Mouse (Mus musculus) c-Kit-positive CD71-negative TER-119-negative erythroid progenitor cells, embryonic 14.5 days (primary cell): ENCODE measurements around the gene Gpr22.
A peak's percentile ranks its signal among the peaks of the same experiment; 100 is the strongest.

Source experiments
- DNase-seq: peaks from one replicate; pipeline ENCODE4 v3.0.0-alpha.2; 2013; ENCODE audit warnings: low read depth

Gene Gpr22

DNA sequence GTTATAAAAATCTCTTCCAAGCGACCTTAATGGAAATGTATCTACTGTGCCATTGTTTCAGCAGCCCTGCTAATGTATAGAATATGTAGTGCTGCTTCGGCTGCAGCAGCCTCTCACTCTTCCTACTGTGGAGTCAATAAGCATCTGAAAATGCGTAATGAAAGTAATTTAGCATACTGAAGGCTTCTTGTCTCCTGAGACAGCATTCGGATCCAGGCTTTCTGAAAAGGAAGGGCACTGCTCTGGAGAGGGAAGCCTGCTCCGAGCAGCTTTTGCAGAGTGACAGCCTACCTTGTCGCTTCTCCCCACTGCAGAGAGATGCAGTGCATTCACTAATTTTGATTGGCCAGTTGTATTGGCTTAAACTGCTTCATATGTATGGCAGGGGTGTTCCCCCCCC, at the start of gene Gpr22:
Gene Gpr22 (minus strand): TSS at position 348 of the 400 bp plus-strand sequence.
- DNase-seq: no peak

DNA sequence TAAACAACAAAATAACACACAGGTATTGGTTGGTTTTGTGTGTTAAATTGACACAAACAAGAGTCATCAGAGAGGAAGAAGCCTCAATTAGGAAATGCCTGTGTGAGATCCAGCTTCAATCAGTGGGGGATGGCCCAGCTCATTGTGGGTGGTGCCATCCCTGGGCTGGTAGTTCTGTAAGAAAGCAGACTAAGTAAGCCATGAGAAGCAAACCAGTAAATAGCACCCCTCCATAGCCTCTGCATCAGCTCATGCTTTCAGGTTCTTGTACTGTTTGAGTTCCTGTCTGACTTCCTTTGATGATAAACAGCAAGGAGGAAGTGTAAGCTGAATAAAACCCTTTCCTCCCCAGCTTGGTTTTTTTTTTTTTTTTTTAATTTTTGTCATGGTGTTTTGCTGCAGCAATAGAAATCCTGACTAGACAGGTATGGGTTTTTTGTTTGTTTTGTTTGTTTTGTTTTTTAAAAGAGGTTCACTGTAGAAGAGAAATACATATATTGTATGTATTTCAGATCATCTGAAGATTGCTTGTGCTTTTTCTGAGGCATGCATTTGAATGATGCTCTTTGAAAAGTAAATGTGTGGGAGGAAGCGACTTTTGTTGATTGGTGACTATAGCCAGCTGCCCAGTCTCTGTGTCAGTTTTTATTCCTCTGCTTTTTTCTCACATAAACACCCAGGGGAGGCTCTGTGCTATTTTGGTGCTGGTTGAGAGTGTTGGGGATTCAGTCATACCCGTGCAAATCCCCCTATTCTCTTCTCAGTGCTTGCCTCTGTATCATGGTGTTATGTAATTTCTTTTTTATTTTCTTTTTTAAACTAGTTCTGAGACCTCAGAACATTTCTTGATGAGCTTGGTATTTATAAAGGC, 42.4 kb upstream of the Gpr22 start:
- no peak for DNase-seq

DNA sequence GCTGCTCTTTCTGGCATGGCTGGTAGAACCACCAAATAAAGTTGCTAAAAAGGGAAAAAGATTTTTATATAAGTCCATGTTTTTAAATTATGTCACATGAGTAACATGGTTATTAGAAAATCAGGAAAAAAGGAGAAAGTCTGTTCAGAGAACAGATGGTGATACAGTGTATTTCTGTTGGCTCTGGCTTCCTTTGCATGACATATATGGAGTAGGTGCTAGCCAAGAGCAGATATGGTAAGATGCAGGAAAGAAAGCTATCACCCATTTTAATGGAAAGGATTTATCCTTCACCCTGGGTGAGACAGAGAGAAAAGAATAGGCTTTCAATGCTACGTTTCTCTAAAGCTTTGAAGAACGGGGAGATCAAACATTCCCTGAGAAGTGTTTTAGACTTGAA, 40.7 kb upstream of the Gpr22 start:
- DNase-seq: no peak

DNA sequence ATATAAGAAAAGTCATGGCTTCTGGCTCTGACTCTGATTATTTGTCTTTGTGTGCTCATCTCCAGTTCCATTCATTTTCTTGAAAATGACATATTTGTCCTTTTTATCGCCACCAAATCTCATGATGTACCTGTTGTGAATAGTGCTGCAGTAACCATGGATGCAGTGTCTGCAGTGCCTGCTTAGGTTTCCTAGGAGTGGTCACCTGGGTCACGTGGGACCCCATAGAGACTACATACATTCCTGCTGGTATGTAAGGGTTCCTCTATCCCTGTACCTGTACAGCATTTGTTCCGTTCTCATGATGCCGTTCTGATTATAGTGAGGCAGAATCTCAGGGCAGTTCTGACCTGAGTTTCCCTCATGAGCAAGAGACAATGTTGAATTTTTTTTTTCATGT, 36.1 kb upstream of the Gpr22 start:
- no peak for DNase-seq

DNA sequence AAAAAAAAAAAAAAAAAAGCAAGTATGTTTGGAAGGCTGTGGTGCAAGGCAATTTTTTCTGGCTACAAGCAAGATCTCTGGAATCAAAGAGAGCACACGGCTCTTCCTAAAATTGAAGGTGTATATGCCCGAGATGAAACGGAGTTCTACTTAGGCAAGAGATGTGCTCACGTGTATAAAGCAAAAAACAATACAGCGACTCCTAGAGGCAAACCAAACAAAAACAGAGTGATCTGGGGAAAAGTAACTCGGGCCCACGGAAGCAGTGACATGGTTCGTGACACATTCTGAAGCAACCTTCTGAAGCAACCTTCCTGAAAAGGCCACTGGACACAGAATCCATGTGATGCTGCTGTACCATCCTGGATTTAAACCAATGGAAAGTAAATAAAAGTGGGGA, 33.6 kb upstream of the Gpr22 start:
- no peak for DNase-seq

DNA sequence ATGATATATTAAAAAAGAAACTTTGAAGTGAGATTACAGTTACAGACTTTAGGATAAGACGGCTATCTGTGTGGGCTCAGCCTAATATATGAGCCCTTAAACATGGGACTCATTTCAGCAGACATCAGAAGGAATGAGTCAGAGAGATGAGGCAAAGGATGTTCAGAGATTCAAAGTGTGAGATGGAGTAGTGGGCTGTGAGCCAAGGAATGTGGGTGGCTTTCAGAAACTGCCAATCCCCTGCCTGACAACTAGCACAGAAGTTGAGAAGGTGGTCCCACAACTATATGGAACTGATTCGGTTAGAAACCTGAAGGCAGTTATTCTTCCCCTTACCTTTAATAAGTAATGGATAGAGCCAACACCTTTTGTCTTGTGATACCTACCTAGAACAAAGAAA, 20.9 kb upstream of the Gpr22 start:
- no peak for DNase-seq

DNA sequence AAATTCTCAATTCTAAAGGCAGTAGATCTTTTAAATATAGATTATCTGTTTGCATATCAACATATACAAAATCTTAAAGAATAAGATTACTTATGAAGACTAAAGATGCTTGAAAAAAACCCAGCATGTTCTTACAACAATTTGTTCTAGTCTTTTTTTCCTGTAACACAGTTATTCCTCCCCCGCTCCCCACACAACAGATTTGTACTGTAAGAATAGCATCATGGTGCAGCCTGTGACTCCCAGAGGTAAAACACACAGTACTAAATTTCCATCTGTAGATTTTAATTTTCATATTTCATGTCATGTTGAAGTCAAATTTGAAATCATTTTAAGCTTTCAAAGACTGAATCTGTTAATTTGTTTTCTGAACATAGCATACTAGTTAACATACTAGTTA, 16.4 kb upstream of the Gpr22 start:
- no peak for DNase-seq

DNA sequence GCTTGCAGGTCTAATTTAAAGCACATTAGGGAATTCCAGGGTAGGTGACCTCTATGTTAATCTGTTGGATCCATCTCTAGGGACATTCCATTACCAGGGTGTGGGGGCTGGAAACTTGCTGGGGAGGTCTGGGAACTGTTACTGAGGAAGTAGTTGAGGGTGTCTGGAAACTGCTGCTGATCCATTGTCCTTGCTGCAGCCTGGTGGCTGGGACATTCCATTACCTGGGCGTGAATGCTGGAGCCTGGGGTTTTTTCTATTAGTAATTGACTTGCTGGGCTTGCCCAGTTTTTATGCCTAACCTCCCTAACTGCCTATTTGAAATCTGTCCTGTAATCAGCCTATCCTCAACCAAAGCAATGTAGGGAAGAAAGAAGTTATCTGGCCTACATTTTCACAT, 13.0 kb upstream of the Gpr22 start:
- no peak for DNase-seq

DNA sequence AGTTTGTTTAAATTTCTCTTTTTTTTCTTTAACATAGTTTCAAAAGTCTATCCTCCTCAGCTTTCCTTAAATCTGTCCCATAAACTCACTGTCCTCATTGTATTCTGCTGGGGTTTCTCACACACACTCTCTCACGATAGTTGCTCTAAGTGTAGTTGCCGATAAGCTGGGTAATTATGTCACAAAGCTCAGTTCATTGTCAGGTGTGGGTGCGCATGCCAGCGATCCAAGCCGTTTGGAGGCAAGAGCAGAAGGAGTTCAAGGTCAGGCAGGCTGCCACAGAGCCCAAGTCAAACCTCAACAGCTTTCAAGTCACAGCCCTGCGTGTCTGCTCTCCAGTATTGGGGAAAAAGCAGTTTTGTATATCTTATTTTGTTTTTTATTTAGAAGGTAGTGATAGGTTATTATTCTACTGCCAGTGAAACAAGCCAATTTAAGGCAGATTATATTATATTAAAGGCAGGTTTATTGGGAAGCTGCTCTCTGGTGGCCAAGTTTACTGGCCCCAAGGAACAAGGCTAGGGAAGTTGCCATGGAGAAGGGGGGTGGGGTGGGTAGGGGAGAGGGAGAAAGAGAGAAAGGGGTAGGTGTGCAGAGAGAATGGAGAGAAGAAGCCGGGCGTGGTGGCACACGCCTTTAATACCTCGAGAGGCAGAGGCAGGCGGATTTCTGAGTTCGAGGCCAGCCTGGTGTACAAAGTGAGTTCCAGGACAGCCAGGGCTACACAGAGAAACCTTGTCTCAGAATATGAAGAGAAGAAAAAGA, 11.9 kb upstream of the Gpr22 start:
- no peak for DNase-seq

DNA sequence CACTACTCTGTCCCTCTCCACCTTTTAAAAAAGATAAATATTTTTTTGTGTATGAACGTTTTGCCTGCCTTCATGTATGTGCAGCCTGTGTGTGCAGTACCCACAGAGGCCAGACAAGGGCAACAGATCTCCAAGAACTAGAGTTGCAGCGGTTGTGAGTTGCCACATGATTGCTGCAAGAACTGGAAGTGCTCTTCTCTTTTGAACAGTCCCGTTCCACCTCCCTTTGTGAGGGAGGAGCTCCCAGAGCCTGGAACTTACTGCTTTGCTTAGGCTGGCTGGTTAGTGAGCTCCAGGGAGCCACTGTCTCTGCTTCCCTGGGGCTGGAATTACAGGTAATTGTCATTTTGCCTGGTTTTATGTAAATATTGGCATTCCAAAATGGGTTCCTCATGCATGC, 10.8 kb upstream of the Gpr22 start:
- DNase-seq: no peak

DNA sequence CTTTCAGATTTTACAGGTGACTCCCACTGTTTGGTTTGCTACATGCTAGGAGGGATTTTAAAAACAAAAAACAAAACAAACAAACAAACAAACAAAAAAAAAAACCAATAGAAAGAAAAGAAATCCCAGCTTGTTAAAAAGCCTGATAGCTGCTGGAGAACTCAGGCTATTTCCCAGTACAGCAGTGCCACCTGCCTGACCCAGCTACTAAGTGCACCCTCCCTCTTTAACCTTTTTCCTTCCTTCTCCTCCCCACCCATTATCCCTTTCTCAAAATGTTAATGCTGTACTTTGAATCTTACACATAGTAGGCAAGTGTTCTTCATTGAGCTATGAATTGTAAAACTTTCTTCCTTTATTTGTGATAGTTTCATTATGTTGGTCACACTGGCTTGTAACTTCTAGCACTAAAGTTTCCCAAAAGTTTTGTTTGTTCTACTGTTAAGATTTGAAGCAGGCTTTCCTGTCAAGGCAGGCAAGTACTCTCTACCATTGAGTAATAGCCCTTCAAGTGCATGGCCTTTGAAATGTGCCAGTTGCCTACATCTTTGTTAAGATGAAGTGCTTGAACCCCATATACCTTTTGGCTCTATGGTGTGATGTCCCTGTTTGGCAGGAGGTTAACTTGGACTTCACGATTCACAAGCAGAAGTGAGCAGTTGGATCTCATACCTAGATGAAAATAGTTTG, 6.0 kb upstream of the Gpr22 start:
- DNase-seq: peak; percentile 2

DNA sequence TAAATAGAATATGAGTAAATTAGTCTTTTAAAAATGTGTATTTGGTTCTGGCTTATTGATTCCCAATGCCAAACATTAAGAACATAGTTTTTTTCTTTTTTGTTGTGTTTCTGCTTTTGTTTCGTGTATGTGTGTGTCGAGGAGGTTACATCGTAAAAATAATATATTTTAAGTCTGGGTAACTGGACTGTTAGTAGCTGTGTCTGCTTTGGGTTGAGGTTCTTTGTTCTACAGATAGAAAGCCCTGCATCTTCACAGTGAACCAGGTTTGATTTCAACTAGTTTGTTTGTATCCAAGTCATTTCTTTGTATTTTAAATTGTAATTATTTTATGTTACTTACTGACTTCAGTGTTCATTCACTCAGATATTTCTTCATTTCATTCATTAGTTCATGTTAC, 323 bp upstream of the Gpr22 start:
- DNase-seq: no peak

DNA sequence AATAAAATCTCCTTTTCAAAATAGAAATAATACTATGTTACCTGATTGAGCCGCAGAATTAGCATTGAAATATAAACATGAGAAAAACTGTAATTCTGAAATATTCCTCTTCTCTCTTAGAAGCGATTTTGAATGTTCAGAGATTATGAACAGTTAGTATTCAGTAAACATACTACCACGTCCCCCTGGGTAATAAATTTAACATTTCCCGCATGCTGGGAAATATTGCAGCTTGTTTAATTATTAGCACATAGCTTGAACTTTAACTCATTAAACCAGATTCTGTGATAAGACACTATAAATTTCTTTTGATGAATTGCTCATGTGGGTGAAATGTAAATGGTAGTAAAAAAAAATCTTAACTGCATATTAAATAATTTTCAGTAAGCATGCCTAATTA, 1.0 kb downstream of the Gpr22 start:
- no peak for DNase-seq

DNA sequence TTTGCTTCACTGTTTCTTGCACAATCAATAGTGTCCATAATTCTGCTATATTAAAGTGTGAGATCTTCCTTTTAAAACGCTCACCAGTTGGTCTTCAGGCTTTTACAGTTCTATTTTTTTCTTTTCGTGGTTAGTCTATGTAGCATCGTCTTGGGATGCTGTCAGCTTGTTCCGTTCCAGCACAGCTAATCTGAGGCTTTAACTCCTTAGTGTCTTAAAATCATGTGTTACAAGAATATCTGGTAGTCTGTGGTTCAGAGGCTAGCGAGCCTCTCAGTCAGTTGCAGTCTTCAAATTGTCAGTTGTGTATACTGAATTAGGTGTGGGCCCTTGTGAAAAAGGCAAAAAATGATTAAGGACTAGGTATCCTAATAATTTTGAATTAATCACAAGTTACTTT, 1.5 kb downstream of the Gpr22 start:
- DNase-seq: no peak

DNA sequence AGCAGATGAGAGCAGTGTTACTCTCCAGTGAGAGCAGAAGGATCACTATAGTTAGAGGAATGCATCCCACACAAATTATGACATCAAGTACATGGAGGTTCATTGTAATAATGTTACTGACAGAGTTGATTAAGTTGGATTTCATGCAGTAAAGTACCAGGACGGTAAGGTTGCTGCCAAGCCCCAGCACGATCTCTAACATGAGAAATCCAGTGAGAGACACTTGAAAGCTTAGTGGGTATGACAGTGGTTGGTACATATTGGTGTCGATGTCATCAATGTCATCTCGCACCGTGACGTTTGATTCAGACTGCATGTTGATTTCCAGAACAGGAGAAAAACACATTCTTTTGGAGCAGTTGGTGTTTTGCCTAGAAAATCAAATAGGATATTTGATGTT, 4.1 kb downstream of the Gpr22 start:
- DNase-seq: no peak

DNA sequence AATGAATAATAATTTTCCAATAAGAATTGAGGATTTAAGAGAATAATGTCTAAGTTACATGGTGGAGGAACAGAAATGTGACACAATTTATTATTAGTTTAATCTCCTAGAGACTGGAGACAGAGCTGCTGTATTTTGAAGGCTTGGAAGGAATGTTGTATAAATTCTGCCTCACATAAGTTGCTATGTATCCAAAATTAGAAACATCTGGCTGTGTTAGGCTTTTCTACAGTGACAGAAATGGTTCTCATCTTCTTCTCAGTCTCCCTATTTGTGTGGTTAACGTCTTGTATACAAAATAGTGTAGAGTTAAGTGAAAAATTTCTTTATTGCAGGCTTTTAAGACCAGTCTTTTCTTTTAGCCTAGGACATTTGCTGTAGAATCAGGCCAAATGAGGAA, 6.2 kb downstream of the Gpr22 start:
- DNase-seq: no peak

DNA sequence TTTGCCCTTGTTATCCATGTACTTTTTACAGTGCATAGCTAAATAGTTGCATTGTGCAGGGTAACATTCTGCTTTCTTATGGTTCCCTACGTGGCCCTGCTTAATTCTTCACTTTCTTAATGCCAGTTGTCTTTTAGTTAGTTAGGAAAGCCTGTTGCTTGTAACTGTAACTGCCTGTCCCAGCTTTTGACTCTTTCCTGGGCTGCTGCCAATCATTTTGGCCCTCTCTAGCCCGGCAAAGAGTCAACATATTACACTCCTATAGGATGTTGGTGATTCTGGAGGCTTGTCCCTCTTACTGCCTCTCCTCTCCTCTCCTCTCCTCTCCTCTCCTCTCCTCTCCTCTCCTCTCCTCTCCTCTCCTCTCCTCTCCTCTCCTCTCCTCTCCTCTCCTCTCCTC, 7.6 kb downstream of the Gpr22 start:
- no peak for DNase-seq

DNA sequence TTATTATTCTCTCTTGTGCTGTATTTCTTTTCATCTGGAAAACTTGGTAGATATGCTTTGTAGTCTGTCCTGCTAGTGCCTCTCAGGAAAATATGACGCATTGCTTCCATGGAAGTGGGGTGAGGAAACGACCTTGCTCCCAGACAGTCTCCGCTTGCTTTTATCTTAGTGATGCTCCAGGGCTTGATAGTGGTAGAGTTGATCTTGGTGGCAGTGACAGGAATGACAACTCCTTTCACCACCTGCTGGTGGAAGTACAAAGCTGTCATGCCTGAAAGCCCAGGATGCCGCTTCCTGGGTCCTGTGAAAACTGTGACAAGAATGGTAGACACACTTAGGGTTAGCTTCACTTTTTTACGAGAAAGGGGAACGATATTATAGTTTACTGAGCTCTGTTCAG, 9.8 kb downstream of the Gpr22 start:
- no peak for DNase-seq

DNA sequence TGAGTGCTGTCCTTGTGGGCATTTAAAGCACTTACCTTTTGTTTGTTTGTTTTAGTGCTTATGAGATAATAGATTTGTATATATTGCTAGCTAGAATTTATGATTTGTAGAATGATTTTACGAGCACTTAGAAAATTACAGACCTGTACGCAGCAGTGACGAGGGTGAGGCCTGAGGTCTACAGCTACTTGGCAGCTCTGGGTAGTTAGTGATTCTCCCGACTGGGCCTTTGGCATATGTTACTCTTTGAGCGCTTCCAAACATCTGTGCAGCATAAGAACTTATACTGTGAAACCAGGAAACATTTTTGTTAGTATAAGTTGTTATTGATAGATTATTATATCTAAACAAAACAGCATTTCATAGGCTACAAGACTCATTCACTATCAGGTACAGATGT, 12.3 kb downstream of the Gpr22 start:
- no peak for DNase-seq

DNA sequence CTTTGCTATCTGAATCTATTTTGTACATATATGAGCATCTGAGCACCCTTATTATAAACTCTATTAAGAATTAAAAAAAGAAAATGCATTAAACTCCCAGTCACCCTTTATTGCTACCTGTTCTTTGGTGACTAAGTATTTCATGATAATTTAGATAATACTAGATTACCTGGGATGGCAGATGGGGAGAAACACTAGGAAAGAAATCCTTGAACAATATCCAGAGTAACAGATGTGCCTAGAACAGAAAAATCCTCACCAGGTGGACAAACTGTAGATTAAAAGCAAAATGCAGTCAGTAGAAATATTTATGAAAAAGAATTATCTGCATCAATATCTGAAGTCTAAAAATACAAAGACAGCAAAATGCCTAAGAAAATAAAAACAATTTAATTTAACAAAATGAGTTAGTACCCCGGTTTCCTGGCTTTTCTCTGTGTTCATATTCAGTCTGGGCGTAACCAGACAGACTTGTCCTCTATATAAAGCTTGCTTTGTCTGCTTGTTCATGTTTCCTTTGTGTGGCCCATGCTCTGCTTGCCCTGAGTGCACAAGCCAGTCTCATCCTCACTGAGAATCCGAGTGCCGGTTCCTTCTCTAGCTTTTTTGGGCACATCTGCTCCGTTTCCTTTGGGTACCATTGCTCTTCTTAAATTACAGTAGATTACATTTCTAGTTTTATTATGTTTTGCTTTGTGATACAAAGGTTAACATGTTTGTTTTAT, 13.0 kb downstream of the Gpr22 start:
- DNase-seq: no peak

DNA sequence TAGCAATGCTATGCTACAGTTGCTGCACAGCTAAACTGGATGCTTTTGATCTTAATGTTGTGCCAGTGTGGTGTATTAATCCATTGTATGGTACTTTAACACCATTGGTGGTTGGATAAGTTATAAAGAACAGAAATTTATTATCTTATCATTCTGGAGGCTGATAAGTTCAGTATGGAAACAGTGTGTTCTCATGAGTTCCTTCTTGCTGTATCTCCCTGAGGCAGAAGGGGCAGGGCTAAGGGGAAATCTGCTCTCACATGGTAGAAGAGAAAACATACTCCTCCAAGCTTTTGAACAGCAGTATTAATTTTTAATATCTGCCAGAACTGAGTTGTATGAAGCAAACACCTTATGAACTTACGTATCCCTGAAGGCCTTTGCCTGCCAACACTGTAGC, 20.5 kb downstream of the Gpr22 start:
- peak; percentile 3 for DNase-seq

DNA sequence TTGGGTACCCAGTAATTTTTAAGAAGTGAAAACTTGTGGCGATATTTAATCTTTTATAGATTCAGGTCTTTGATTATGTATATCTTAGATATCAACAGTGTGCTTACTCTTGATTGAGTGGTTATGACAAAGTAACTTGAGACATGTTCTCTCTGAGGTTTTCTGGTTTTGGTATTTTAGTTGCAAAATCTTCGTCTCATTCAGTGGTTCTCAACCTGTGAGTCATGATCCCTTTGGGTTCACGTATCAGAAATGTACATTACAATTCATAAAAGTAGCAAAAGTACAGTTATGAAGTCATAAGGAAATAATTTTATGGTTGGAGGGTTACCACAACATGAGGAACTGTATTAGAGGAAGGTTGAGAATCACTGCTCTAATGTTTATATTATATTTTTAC, 27.1 kb downstream of the Gpr22 start:
- DNase-seq: no peak
